Mouse (Mus musculus): ENCODE data around the gene Polr3b. TPM values are rescaled to one million over a fixed set of nuclear protein-coding genes. Genes with fewer than 3 reads are reported as not detected.

Polr3b gene
- polyA plus RNA-seq, 1 experiment from 2014 or later: 15.8 TPM

- no peaks in the 10 kb centered on the region for H3K9me3 ChIP-seq
- no peaks in the 10 kb centered on the region for H3K27me3 ChIP-seq (ENCODE audit: insufficient read depth, poor library complexity, severe bottlenecking)
- no peak overlapping the region for H3K4me3 ChIP-seq
- no peaks in the 10 kb centered on the region for H3K4me1 ChIP-seq
- WGBS: 66% methylated on average over 14 of the region's 14 CpGs
- no peak overlapping the region for H3K27ac ChIP-seq
- no peaks in the 10 kb centered on the region; the same call in 1 of the 2 replicates for H3K36me3 ChIP-seq
- DNase-seq (ENCODE audit: low spot score): no peak
Observed at GRCm38 (mm10) chr10:84590956-84591355, 31.1 kb upstream of the Polr3b start.

GRCm38 (mm10) chr10:84591640-84592148 lies 30.4 kb upstream of the Polr3b start:
- no peak for DNase-seq (ENCODE audit: low spot score)
- H3K27ac ChIP-seq: no peak overlapping the region
- no peak overlapping the region for H3K4me3 ChIP-seq
- H3K27me3 ChIP-seq (ENCODE audit: insufficient read depth, poor library complexity, severe bottlenecking): no peaks in the 10 kb centered on the region
- WGBS: 83% methylated on average over 2 of the region's 2 CpGs
- no peaks in the 10 kb centered on the region; the same call in 1 of the 2 replicates for H3K36me3 ChIP-seq
- no peaks in the 10 kb centered on the region for H3K4me1 ChIP-seq
- no peaks in the 10 kb centered on the region for H3K9me3 ChIP-seq

- H3K4me1 ChIP-seq: no peaks in the 10 kb centered on the region
- no peak for DNase-seq (ENCODE audit: low spot score)
- no peak overlapping the region for H3K4me3 ChIP-seq
- no peaks in the 10 kb centered on the region for H3K27me3 ChIP-seq (ENCODE audit: insufficient read depth, poor library complexity, severe bottlenecking)
- 67% methylated on average over 3 of the region's 3 CpGs for WGBS
- no peaks in the 10 kb centered on the region for H3K9me3 ChIP-seq
- H3K36me3 ChIP-seq: no peaks in the 10 kb centered on the region; the same call in 1 of the 2 replicates
- H3K27ac ChIP-seq: no peak overlapping the region
Observed at GRCm38 (mm10) chr10:84592745-84593144, 29.3 kb upstream of the Polr3b start.

DNA sequence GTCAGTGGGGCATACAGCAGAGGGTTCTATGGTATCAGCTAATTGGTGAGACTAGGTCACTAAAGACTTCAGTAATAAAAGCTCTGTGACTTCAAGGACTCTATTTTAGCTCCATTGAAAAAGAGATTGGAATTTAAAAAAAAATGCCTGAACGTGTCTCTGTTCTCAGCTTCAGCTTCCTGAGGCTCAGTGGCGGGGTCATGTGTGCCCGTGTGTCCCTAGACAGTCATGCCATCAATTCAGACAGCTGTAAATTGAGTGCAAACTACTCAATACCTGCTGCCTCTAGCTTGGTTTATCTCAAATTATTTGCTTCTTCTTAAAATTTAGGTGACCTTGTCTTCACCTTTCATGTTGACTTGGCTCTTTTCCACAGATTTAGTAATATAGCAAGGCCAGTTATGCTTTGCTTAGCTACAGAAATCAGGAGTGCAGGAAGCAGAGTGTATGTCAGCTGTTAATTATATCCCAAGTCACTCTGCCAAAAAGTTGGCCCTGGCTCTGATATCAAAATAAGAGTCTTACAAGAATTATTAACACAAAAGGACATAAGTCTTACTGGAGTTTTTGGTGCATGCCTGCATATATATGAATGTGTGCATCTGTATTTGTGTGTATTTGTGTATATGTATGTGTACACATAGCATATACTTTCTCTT lies 24.8 kb upstream of the Polr3b start:
- DNase-seq (ENCODE audit: low spot score): peak; percentile 7
- WGBS: 71% methylated on average over 3 of the region's 3 CpGs
- H3K4me1 ChIP-seq: no peaks in the 10 kb centered on the region
- H3K36me3 ChIP-seq: no peaks in the 10 kb centered on the region
- no peak overlapping the region for H3K27ac ChIP-seq
- no peaks in the 10 kb centered on the region for H3K9me3 ChIP-seq
- no peak overlapping the region for H3K4me3 ChIP-seq
- H3K27me3 ChIP-seq (ENCODE audit: insufficient read depth, poor library complexity, severe bottlenecking): no peaks in the 10 kb centered on the region

DNA sequence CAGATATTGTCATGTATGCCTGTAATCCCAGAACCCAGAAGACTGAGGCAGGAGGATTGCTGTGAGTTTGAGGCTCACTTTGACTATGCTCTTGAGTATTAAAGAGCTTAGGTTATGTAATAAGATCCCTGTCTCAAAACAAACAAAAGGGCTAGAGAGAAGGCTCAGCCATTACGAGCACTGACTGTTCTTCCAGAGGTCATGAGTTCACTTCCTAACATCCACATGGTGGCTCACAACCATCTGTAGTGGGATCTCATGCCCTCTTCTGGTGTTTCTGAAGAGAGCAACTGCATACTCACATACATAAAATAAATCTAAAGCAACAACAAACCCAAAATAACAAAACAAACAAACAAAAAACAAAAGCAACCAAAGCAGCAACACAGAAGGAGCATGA lies 23.9 kb upstream of the Polr3b start:
- no peaks in the 10 kb centered on the region for H3K36me3 ChIP-seq
- DNase-seq (ENCODE audit: low spot score): peak; percentile 58
- H3K9me3 ChIP-seq: no peaks in the 10 kb centered on the region
- no peaks in the 10 kb centered on the region for H3K27me3 ChIP-seq (ENCODE audit: insufficient read depth, poor library complexity, severe bottlenecking)
- WGBS: 47% methylated on average over 1 of the region's 1 CpGs
- no peak overlapping the region for H3K4me3 ChIP-seq
- H3K4me1 ChIP-seq: no peaks in the 10 kb centered on the region
- no peak overlapping the region for H3K27ac ChIP-seq

DNA sequence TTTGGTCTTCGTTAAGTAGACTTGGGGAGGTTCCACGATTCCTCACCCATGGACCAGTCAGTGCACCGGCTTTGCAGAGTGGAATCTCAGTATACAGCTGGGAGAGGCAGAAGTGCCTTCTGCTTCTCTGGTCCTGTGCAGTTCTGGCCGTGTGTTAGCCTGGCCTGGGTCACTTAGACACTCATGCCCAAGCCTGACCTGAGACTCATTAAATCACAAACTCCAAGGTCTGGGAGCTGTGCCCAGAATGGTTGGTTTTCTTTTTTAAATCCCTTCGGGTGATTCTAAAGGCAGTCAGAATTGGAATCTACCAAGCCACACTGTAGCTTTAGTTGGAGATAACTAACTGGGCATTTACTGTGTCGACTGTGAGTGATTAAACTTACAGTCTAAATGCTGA lies 22.0 kb upstream of the Polr3b start:
- Histone ChIP-seq H3K9me3 (no peaks in the 10 kb centered on the region), H3K27ac (no peak overlapping the region), H3K4me1 (no peaks in the 10 kb centered on the region), H3K36me3 (no peaks in the 10 kb centered on the region; the same call in 1 of the 2 replicates), H3K4me3 (no peak overlapping the region), H3K27me3 (ENCODE audit: insufficient read depth, poor library complexity, severe bottlenecking) (no peaks in the 10 kb centered on the region)
- WGBS: 79% methylated on average over 6 of the region's 6 CpGs
- no peak for DNase-seq (ENCODE audit: low spot score)

DNA sequence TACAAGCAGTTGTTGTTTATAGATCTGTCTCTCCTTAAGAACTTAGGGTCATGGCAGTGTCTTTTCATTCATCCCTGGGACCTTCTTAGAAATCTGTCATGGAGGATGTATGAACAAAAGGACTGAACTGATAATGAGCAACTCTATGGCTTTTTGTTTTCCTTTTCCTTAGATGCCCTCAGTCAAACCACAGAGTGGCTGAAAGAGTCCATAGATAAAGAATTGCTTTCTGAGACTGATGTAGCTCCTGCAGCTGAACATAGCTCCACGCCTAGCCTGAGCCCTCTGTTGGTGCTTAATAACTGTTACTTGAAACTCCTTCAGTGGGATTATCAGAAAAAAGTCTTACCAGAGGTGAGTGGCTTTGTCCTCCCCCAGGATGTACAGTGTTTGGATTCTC lies 17.8 kb upstream of the Polr3b start:
- Histone ChIP-seq H3K4me1 (peaks cover 7% of the 10 kb centered on the region; the same call in 1 of the 2 replicates), H3K4me3 (no peak overlapping the region), H3K27ac (no peak overlapping the region), H3K36me3 (peaks cover 4% of the 10 kb centered on the region; the same call in 1 of the 2 replicates), H3K9me3 (no peaks in the 10 kb centered on the region), H3K27me3 (ENCODE audit: insufficient read depth, poor library complexity, severe bottlenecking) (no peaks in the 10 kb centered on the region)
- WGBS: 73% methylated on average over 1 of the region's 1 CpGs
- no peak for DNase-seq (ENCODE audit: low spot score)

DNA sequence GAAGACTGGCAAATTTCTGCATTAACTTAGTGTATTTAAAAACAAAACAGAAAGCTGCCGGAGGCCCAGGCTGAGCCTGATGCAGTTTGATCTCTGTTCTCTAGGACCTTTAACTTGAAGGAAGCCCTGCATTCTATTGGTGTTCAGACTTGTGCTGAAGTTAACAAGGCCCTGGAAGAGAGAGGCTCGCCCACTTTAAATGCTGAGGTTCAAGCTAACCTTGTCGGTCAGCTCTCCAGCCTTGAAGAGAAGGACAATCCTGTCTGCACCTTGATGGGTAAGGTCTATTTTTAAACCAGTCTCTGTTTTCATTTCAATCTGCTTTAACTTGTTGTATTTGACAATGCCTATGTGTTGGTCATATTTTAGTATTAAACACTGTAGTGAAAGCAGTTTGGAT lies 13.7 kb upstream of the Polr3b start:
- WGBS: 53% methylated on average over 3 of the region's 3 CpGs
- peaks cover 4% of the 10 kb centered on the region; the same call in 1 of the 2 replicates for H3K36me3 ChIP-seq
- peak overlapping the region; percentile 49; the same call in 1 of the 2 replicates for H3K27ac ChIP-seq
- no peaks in the 10 kb centered on the region for H3K9me3 ChIP-seq
- H3K4me1 ChIP-seq: peaks cover 42% of the 10 kb centered on the region
- no peak overlapping the region for H3K4me3 ChIP-seq
- no peak for DNase-seq (ENCODE audit: low spot score)
- no peaks in the 10 kb centered on the region for H3K27me3 ChIP-seq (ENCODE audit: insufficient read depth, poor library complexity, severe bottlenecking)

DNA sequence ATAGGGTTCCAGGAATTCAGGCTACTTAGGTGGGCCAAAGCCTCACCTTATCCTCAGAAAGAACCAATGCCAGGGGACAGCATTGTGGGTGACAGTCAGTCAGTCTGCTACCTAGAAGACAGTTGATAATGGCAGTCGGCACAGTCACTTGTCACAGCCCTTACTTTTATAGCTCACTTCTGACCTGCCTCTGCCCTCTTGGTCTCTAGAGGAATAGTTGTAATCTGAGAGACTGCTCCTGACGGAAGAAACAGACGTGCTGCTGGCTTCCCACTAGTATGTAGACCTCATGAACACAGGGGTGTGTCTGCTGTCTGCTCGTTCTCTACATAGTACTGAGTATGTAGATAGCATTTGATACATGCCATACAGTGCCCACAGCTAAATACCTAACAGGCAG lies 11.8 kb upstream of the Polr3b start:
- 33% methylated on average over 4 of the region's 4 CpGs for WGBS
- H3K4me3 ChIP-seq: no peak overlapping the region
- no peak for DNase-seq (ENCODE audit: low spot score)
- H3K27ac ChIP-seq: peak overlapping the region; percentile 74
- H3K9me3 ChIP-seq: no peaks in the 10 kb centered on the region
- peaks cover 4% of the 10 kb centered on the region; the same call in 1 of the 2 replicates for H3K36me3 ChIP-seq
- peaks cover 46% of the 10 kb centered on the region for H3K4me1 ChIP-seq
- no peaks in the 10 kb centered on the region for H3K27me3 ChIP-seq (ENCODE audit: insufficient read depth, poor library complexity, severe bottlenecking)

DNA sequence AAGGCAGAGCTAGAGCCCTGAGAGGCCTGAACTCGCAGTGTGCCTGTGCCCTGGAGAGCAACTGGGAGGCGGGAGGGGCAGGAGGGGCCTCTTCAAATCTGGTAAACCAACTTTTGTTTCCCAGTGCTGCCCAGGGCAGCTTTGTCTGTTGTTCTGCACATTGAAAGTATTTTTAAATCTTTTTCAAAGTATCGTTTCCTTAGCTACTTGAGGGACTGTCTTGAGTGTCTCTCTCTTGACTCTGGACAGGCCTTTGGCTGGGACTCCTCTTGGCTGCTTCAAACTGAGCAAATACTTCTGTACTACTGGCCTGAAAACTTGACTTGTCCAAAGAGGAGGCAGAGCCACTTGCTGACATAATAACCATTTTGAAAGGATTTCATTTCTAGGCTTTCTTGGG lies 11.3 kb upstream of the Polr3b start:
- no peaks in the 10 kb centered on the region for H3K27me3 ChIP-seq (ENCODE audit: insufficient read depth, poor library complexity, severe bottlenecking)
- 68% methylated on average over 3 of the region's 3 CpGs for WGBS
- H3K36me3 ChIP-seq: peaks cover 4% of the 10 kb centered on the region; the same call in 1 of the 2 replicates
- no peak for DNase-seq (ENCODE audit: low spot score)
- H3K4me3 ChIP-seq: no peak overlapping the region
- H3K4me1 ChIP-seq: peaks cover 48% of the 10 kb centered on the region
- H3K9me3 ChIP-seq: no peaks in the 10 kb centered on the region
- H3K27ac ChIP-seq: peak overlapping the region; percentile 74

- peaks cover 48% of the 10 kb centered on the region for H3K4me1 ChIP-seq
Observed at GRCm38 (mm10) chr10:84611664-84612063, 10.4 kb upstream of the Polr3b start.

GRCm38 (mm10) chr10:84612281-84612680 lies 9.8 kb upstream of the Polr3b start:
- 79% methylated on average over 2 of the region's 2 CpGs for WGBS
- no peaks in the 10 kb centered on the region for H3K27me3 ChIP-seq (ENCODE audit: insufficient read depth, poor library complexity, severe bottlenecking)
- H3K4me1 ChIP-seq: peaks cover 48% of the 10 kb centered on the region
- DNase-seq (ENCODE audit: low spot score): no peak
- H3K36me3 ChIP-seq: no peaks in the 10 kb centered on the region
- peak overlapping the region; percentile 76 for H3K27ac ChIP-seq
- no peaks in the 10 kb centered on the region for H3K9me3 ChIP-seq
- H3K4me3 ChIP-seq: no peak overlapping the region

More at GRCm38 (mm10) chr10:84611664-84612063, 10.4 kb upstream of the Polr3b start:
- H3K4me3 ChIP-seq: no peak overlapping the region
- WGBS: 28% methylated on average over 3 of the region's 3 CpGs
- no peak for DNase-seq (ENCODE audit: low spot score)
- H3K27me3 ChIP-seq (ENCODE audit: insufficient read depth, poor library complexity, severe bottlenecking): no peaks in the 10 kb centered on the region
- H3K27ac ChIP-seq: peak overlapping the region; percentile 76; the same call in 1 of the 2 replicates
- no peaks in the 10 kb centered on the region for H3K9me3 ChIP-seq
- H3K36me3 ChIP-seq: no peaks in the 10 kb centered on the region

GRCm38 (mm10) chr10:84613366-84613765 lies 8.7 kb upstream of the Polr3b start:
- Histone ChIP-seq H3K36me3 (no peaks in the 10 kb centered on the region), H3K27ac (no peak overlapping the region), H3K4me1 (peaks cover 48% of the 10 kb centered on the region), H3K27me3 (ENCODE audit: insufficient read depth, poor library complexity, severe bottlenecking) (no peaks in the 10 kb centered on the region), H3K9me3 (no peaks in the 10 kb centered on the region), H3K4me3 (no peak overlapping the region)
- no peak for DNase-seq (ENCODE audit: low spot score)
- WGBS: 84% methylated on average over 8 of the region's 8 CpGs

Data from heart, embryonic 10.5 days (tissue).